Mouse (Mus musculus): Measurements from ENCODE around the gene Rfng. TPM values are rescaled to one million over a fixed set of nuclear protein-coding genes. Genes with fewer than 3 reads are reported as not detected.
"Not testable (repeated sequence)": the region's sequence is repeated elsewhere in the genome, so short reads cannot be mapped to it uniquely, and the experiment has no call there.

The Rfng gene
- polyA plus RNA-seq, 1 experiment from 2014 or later = 24.5 TPM

GRCm38 (mm10) chr11:120789355-120789754, 5.3 kb upstream of the Rfng start:
- 84% methylated on average over 4 of the region's 4 CpGs for WGBS
- Histone ChIP-seq H3K4me2 (no peak overlapping the region), H3K9ac (no peak overlapping the region), H3K4me1 (peaks cover 14% of the 10 kb centered on the region), H3K9me3 (no peaks in the 10 kb centered on the region), H3K27ac (replicated peaks) (no peak overlapping the region), H3K27me3 (replicated peaks) (no peaks in the 10 kb centered on the region), H3K4me3 (no peak overlapping the region), H3K36me3 (peaks cover 88% of the 10 kb centered on the region)
- no peak for ATAC-seq (ENCODE audit: extremely low read depth, insufficient number of reproducible peaks, low FRiP score, low TSS enrichment)

- not testable (repeated sequence) for ATAC-seq (ENCODE audit: extremely low read depth, insufficient number of reproducible peaks, low FRiP score, low TSS enrichment); H3K4me3 ChIP-seq; H3K9ac ChIP-seq; H3K9me3 ChIP-seq; H3K27me3 ChIP-seq (replicated peaks); H3K4me2 ChIP-seq; H3K27ac ChIP-seq (replicated peaks)
- peaks cover 17% of the 10 kb centered on the region for H3K4me1 ChIP-seq
- peaks cover 79% of the 10 kb centered on the region for H3K36me3 ChIP-seq
- 81% methylated on average over 10 of the region's 10 CpGs for WGBS
These were observed 4.5 kb upstream of the Rfng start for GRCm38 (mm10) chr11:120788460-120788859.

- Histone ChIP-seq H3K4me3 (peak overlapping the region; percentile 99), H3K27me3 (replicated peaks) (peaks cover 8% of the 10 kb centered on the region; the same call in 1 of the 2 replicates), H3K27ac (replicated peaks) (peak overlapping the region; percentile 75; the same call in 1 of the 2 replicates), H3K36me3 (peaks cover 67% of the 10 kb centered on the region), H3K9me3 (no peaks in the 10 kb centered on the region), H3K4me2 (peak overlapping the region; percentile 98), H3K4me1 (peaks cover 24% of the 10 kb centered on the region), H3K9ac (peak overlapping the region; percentile 95)
- WGBS = 31% methylated on average over 9 of the region's 9 CpGs
- no peak for ATAC-seq (ENCODE audit: extremely low read depth, insufficient number of reproducible peaks, low FRiP score, low TSS enrichment)
These were observed 1.1 kb upstream of the Rfng start for GRCm38 (mm10) chr11:120785145-120785544.

GRCm38 (mm10) chr11:120783426-120784063, 462 bp downstream of the Rfng start:
- Histone ChIP-seq H3K4me1 (peaks cover 24% of the 10 kb centered on the region), H3K9me3 (no peaks in the 10 kb centered on the region), H3K27ac (replicated peaks) (peak overlapping the region; percentile 75), H3K27me3 (replicated peaks) (peaks cover 8% of the 10 kb centered on the region; the same call in 1 of the 2 replicates), H3K36me3 (peaks cover 57% of the 10 kb centered on the region), H3K4me3 (peak overlapping the region; percentile 99), H3K4me2 (peak overlapping the region; percentile 98), H3K9ac (peak overlapping the region; percentile 95)
- no peak for ATAC-seq (ENCODE audit: extremely low read depth, insufficient number of reproducible peaks, low FRiP score, low TSS enrichment)
- WGBS = 3% methylated on average over 42 of the region's 42 CpGs

GRCm38 (mm10) chr11:120781361-120781760, 2.6 kb downstream of the Rfng start:
- not testable (repeated sequence) for H3K27ac ChIP-seq (replicated peaks); H3K4me2 ChIP-seq; H3K4me3 ChIP-seq; H3K9me3 ChIP-seq; ATAC-seq (ENCODE audit: extremely low read depth, insufficient number of reproducible peaks, low FRiP score, low TSS enrichment); H3K9ac ChIP-seq
- 91% methylated on average over 6 of the region's 6 CpGs for WGBS
- H3K36me3 ChIP-seq = peaks cover 35% of the 10 kb centered on the region
- peaks cover 18% of the 10 kb centered on the region for H3K27me3 ChIP-seq (replicated peaks)
- H3K4me1 ChIP-seq = peaks cover 24% of the 10 kb centered on the region

- Histone ChIP-seq H3K9ac (no peak overlapping the region), H3K36me3 (peaks cover 24% of the 10 kb centered on the region), H3K27me3 (replicated peaks) (peaks cover 21% of the 10 kb centered on the region), H3K4me2 (no peak overlapping the region), H3K27ac (replicated peaks) (no peak overlapping the region), H3K4me1 (peaks cover 11% of the 10 kb centered on the region), H3K9me3 (no peaks in the 10 kb centered on the region), H3K4me3 (no peak overlapping the region)
- ATAC-seq (ENCODE audit: extremely low read depth, insufficient number of reproducible peaks, low FRiP score, low TSS enrichment) = no peak
- WGBS = 84% methylated on average over 1 of the region's 1 CpGs
These were observed 4.1 kb downstream of the Rfng start for GRCm38 (mm10) chr11:120779876-120780275.

- no peaks in the 10 kb centered on the region for H3K9me3 ChIP-seq
- H3K27ac ChIP-seq (replicated peaks) = no peak overlapping the region
- no peak overlapping the region for H3K9ac ChIP-seq
- H3K4me1 ChIP-seq = no peaks in the 10 kb centered on the region
- no peak overlapping the region for H3K4me2 ChIP-seq
- WGBS = 34% methylated on average over 6 of the region's 6 CpGs
- ATAC-seq (ENCODE audit: extremely low read depth, insufficient number of reproducible peaks, low FRiP score, low TSS enrichment) = no peak
- H3K27me3 ChIP-seq (replicated peaks) = peaks cover 16% of the 10 kb centered on the region
- H3K4me3 ChIP-seq = no peak overlapping the region
- peaks cover 19% of the 10 kb centered on the region for H3K36me3 ChIP-seq
These were observed 6.9 kb downstream of the Rfng start for GRCm38 (mm10) chr11:120777123-120777522.

GRCm38 (mm10) chr11:120775774-120776469, 8.1 kb downstream of the Rfng start:
- H3K36me3 ChIP-seq = peaks cover 11% of the 10 kb centered on the region
- no peaks in the 10 kb centered on the region for H3K9me3 ChIP-seq
- ATAC-seq (ENCODE audit: extremely low read depth, insufficient number of reproducible peaks, low FRiP score, low TSS enrichment) = peak; percentile 73
- H3K27ac ChIP-seq (replicated peaks) = no peak overlapping the region
- 25% methylated on average over 15 of the region's 15 CpGs for WGBS
- no peak overlapping the region for H3K4me3 ChIP-seq
- H3K9ac ChIP-seq = no peak overlapping the region
- H3K4me1 ChIP-seq = no peaks in the 10 kb centered on the region
- peaks cover 16% of the 10 kb centered on the region for H3K27me3 ChIP-seq (replicated peaks)
- H3K4me2 ChIP-seq = peak overlapping the region; percentile 31; the same call in 1 of the 2 replicates

- no peak overlapping the region for H3K9ac ChIP-seq
- no peaks in the 10 kb centered on the region for H3K9me3 ChIP-seq
- no peaks in the 10 kb centered on the region for H3K4me1 ChIP-seq
- no peaks in the 10 kb centered on the region for H3K36me3 ChIP-seq
- no peak for ATAC-seq (ENCODE audit: extremely low read depth, insufficient number of reproducible peaks, low FRiP score, low TSS enrichment)
- no peak overlapping the region for H3K27ac ChIP-seq (replicated peaks)
- H3K27me3 ChIP-seq (replicated peaks) = peaks cover 16% of the 10 kb centered on the region
- H3K4me3 ChIP-seq = no peak overlapping the region
- 76% methylated on average over 7 of the region's 7 CpGs for WGBS
- no peak overlapping the region for H3K4me2 ChIP-seq
These were observed 10.4 kb downstream of the Rfng start for GRCm38 (mm10) chr11:120773463-120774190.

GRCm38 (mm10) chr11:120772749-120773148, 11.3 kb downstream of the Rfng start:
- 58% methylated on average over 3 of the region's 3 CpGs for WGBS
- no peak overlapping the region for H3K4me2 ChIP-seq
- no peaks in the 10 kb centered on the region for H3K9me3 ChIP-seq
- no peak for ATAC-seq (ENCODE audit: extremely low read depth, insufficient number of reproducible peaks, low FRiP score, low TSS enrichment)
- no peak overlapping the region for H3K27ac ChIP-seq (replicated peaks)
- H3K4me1 ChIP-seq = no peaks in the 10 kb centered on the region
- H3K36me3 ChIP-seq = no peaks in the 10 kb centered on the region
- H3K9ac ChIP-seq = no peak overlapping the region
- H3K27me3 ChIP-seq (replicated peaks) = peaks cover 18% of the 10 kb centered on the region
- no peak overlapping the region for H3K4me3 ChIP-seq

GRCm38 (mm10) chr11:120768206-120768605, 15.8 kb downstream of the Rfng start:
- no peak overlapping the region for H3K4me2 ChIP-seq
- no peak overlapping the region for H3K27ac ChIP-seq (replicated peaks)
- no peak for ATAC-seq (ENCODE audit: extremely low read depth, insufficient number of reproducible peaks, low FRiP score, low TSS enrichment)
- no peak overlapping the region for H3K4me3 ChIP-seq
- no peaks in the 10 kb centered on the region for H3K9me3 ChIP-seq
- no peaks in the 10 kb centered on the region for H3K36me3 ChIP-seq
- no peaks in the 10 kb centered on the region for H3K4me1 ChIP-seq
- no peak overlapping the region for H3K9ac ChIP-seq
- WGBS = 55% methylated on average over 1 of the region's 1 CpGs
- peaks cover 26% of the 10 kb centered on the region for H3K27me3 ChIP-seq (replicated peaks)

All from heart, embryonic 13.5 days (tissue).